Mouse (Mus musculus) CD8-positive naive resting alpha-beta T cell, adult 2 months (primary cell): ENCODE measurements around the gene Ccl24.

Experiments used
- DNase-seq, 2 experiments: peaks; one replicate each; pipeline ENCODE4 v3.0.0; 2022; ENCODE audit warnings: low read depth in 2 of 2, low spot score in 2 of 2

The Ccl24 gene

GRCm38 (mm10) chr5:135547990-135548389 lies 24.9 kb downstream of the Ccl24 start:
- no peak for DNase-seq

DNA sequence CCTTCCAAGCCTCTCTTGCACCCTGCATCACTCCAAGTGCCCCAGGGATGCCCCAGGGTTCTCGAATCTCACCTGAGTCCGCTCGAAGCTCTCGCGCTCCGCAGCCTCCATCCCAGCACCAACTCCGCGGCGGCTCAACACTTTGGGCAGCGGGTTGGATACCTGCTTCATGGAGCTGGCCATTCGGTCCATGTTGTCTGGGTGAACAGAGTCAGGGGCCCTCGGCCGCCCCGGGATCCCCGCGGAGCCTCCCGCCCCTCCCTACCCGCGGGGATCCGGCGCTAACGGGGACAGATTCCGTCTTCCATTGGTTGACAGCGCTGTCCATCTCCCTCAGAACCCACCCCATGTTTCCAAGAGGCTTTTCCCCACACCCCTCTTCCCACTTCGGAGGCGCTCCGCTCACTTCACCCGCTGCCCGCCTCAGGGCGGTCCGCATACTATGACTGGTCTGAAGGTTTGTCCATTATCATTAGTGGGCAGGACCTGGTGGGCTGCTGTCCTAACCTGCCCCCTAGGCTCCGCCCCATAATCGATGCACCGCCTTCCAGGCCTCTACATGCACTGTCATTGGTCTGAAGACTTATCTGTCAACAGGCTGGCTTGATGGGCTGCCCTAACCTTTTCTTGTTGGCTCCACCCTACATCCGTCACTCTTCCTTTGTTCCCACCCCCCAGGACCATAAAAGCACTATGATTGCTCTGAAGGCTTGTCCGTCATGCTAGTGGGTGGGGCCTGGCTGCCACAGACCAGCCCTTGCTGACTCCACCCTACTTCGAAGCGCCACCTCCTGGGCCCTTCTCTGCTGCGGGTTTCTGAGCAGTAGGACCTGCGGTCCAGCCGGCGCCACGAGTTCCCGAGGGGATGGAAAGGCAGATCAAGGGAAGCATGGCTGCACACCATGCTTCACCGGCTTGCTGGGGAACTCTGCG lies 27.7 kb downstream of the Ccl24 start, which contains the start of gene Hip1:
TSS of gene Hip1 (minus strand) at position 256 of the 933 bp plus-strand sequence.
- peak; percentile 89 to 93 for DNase-seq

GRCm38 (mm10) chr5:135544032-135544558 lies 28.8 kb downstream of the Ccl24 start:
- no peak for DNase-seq

- DNase-seq, result peak; percentile 6 to 20
These were observed 35.0 kb downstream of the Ccl24 start for GRCm38 (mm10) chr5:135537794-135538214.

GRCm38 (mm10) chr5:135537326-135537725 lies 35.5 kb downstream of the Ccl24 start:
- DNase-seq, result peak; percentile 9 to 29

GRCm38 (mm10) chr5:135535867-135536266 lies 37.0 kb downstream of the Ccl24 start:
- no peak for DNase-seq

GRCm38 (mm10) chr5:135533431-135533830 lies 39.4 kb downstream of the Ccl24 start:
- DNase-seq, result no peak

DNA sequence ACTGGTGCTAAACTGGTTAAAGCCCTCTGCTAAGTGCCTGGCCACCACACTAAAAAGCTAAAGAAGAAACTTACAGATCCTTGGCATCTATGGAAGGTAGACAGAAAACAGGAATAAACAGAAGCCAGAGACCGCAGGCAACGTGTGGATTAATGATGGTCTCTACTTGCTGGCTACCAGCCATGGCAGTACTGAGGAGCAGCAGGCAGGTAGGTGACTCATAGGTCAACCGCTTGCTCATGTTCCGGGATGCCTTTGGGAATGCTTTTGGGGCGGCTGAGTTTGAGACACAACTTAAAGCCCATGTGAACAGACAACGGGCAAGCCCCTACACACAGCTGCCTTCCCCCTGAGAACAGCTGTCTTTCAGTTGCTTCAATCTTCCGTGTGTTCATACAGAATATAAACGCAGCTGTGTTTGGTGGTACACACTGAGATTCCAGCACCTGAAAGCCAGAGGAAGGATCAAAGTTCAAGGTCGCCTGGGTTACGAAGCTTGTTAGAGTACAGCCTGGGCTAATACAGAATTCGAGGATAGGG lies 41.5 kb downstream of the Ccl24 start:
- DNase-seq, result no peak

DNA sequence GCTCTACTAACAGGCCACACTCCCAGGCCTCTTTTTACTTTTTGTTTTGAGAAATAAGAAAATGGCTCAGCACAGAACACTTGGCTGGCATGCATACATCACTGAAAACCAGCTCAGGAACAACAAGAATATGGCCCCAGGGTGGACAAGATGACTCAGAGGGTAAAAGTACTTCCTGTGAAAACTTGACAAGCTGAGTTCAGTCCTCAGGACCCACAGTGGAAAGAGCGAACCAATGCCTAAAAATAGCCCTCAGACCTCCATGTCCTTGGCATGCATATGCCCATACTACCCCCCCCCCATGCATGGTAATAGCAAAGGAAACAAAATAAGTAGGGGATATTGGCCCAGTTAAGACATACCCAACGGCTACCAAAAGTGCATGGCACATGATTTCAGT lies 42.9 kb downstream of the Ccl24 start:
- DNase-seq, result no peak

DNA sequence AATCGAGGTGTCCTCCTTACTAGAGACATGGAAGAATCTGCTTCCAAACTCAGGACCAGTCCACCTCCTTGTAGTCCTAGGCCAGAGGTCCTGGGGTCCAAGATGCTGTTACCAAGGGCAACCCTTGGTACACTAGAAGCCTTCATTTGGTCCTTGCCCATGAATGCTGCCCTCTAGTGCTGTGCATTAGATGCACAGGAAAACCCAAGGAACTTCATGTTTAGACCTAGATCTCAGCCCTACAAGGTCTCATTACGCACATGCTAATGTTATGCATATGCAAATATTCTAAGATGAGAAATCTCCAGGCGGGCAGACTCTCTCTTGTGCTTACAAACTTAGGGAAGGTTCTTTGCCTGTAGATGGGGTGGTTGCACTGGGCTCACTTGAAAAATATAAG lies 43.5 kb downstream of the Ccl24 start:
- DNase-seq, result no peak

DNA sequence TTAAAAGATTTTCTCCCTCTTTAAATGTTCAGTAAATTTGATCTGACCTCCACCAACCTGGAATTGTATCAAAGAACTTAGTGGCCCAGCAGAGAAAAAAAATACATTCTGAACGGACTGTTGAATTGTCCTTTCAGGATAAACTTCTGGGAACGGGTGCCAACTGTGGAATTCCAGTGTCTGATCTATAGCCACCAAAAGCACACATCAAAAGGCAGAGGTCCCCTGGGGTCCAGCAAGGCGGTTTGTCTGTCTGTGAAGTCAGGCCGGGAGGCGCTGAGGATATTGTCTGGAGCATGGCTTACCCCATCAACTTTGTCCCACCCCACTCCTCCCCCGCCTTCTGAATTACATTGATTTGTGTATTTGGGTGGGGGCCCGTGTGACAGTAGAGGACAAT lies 44.9 kb downstream of the Ccl24 start:
- DNase-seq, result no peak

GRCm38 (mm10) chr5:135524660-135525560 lies 47.9 kb downstream of the Ccl24 start:
- DNase-seq, result no peak

DNA sequence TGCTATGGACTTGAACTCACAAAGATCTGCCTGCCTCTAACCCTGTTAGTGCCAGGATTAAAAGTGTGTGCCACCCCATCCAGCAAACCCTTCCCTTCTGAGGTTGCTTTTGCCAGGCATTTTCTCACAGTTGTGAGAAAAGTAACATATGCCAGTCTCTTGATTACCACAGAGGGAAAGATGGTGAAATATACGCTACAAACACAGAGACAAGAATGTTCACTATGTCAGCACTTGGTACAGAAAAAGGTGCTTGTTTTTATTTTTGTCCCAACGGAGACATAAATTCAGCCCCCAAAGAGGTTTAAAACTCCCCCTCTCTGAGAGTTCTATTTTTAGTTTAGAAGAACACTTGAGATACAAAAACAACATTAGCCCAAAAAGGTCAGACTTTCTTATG lies 48.8 kb downstream of the Ccl24 start:
- no peak for DNase-seq

DNA sequence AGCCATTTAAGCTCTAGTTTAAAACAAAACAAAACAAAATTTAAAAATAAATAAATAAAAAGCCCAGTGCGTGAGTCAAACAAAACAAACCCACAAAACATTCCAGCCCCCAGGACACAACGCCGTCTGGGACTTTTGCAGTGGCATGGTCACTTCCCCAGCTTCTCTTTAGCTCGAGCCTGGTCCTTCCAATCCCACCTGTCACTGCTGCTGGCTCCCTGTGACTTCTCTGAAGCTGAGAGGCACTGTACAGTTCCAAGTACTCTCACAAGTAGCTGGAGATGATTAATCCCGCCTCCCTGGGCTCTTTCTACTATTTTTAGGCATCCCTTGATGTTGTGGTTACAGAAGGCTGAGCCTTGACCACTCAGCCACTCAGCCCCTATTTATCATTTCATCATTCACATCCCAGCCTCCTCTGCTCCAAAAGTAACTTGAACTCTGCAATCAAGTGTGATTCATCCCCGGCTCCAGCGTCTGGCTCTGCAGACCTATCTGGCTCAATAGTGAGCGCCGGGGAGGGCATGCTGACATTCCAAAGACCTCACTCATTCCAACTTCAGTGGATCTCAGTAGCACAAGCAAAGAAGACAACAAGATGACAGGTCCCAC lies 50.6 kb downstream of the Ccl24 start:
- DNase-seq, result no peak
